Mouse (Mus musculus) midbrain, embryonic 12.5 days (tissue): ENCODE data around the gene Phb2. TPM values are rescaled to one million over a fixed set of nuclear protein-coding genes. Genes with fewer than 3 reads are reported as not detected.

Source experiments
- ATAC-seq: fragments of 200-750 bp; cut with Nextera tagmentation; 2 replicates; pipeline ENCODE4 v1.8.0; 2017; ENCODE audit warnings: low read depth, moderate TSS enrichment, moderate library complexity; ENCODE audit not compliant: low FRiP score
- H3K27ac ChIP-seq: fragments of 300-500 bp; sonication (generic); replicated peaks from 2 replicates; pipeline ENCODE4 v1.5.1; 2016; ENCODE audit warnings: mild to moderate bottlenecking
- H3K27me3 ChIP-seq: fragments of 300-500 bp; sonication (generic); 2 replicates; pipeline ENCODE4 v1.6.1; 2016; ENCODE audit warnings: mild to moderate bottlenecking
- H3K36me3 ChIP-seq: fragments of 300-500 bp; sonication (generic); 2 replicates; pipeline ENCODE4 v1.6.1; 2016
- H3K4me1 ChIP-seq: fragments of 300-500 bp; sonication (generic); 2 replicates; pipeline ENCODE4 v1.6.1; 2016
- H3K4me2 ChIP-seq: fragments of 300-500 bp; sonication (generic); replicated peaks from 2 replicates; pipeline ENCODE4 v1.6.1; 2016; ENCODE audit warnings: mild to moderate bottlenecking, moderate library complexity
- H3K4me3 ChIP-seq: fragments of 300-500 bp; sonication (generic); 2 replicates; pipeline ENCODE4 v1.5.1; 2016; ENCODE audit warnings: mild to moderate bottlenecking
- H3K9ac ChIP-seq: fragments of 300-500 bp; sonication (generic); replicated peaks from 2 replicates; pipeline ENCODE4 v1.6.1; 2016; ENCODE audit warnings: mild to moderate bottlenecking, moderate library complexity
- H3K9me3 ChIP-seq: fragments of 300-500 bp; sonication (generic); 2 replicates; pipeline ENCODE4 v1.6.1; 2016; ENCODE audit warnings: mild to moderate bottlenecking
- WGBS: fragments of 180-500 bp; shearing (Covaris S2); methylation state at CpG from one replicate; pipeline ENCODE4 v1.1.7; 2016; 5-methylcytosine and 5-hydroxymethylcytosine counted together
- polyA plus RNA-seq: library from polyadenylated mRNA; unstranded; fragments of >200 nt; fragmentation: Nextera tagmentation; extraction: Ambion mirVana; gene quantifications from 2 replicates; pipeline ENCODE4 v1.2.1, GENCODE M21; 2016

Phb2 gene
- polyA plus RNA-seq: 308 and 315 TPM in 2 replicates

- Histone ChIP-seq H3K9ac (peak within 1 kb of the TSS; percentile 94), H3K9me3 (no peaks in the 10 kb centered on the region), H3K27ac (peak within 1 kb of the TSS; percentile 80), H3K36me3 (peaks cover 48% of the 10 kb centered on the region), H3K4me3 (peak within 1 kb of the TSS; percentile 96), H3K4me2 (peak within 1 kb of the TSS; percentile 97), H3K27me3 (no peaks in the 10 kb centered on the region), H3K4me1 (peaks cover 32% of the 10 kb centered on the region)
- ATAC-seq: peak; percentile 96
- WGBS: under 1% methylated on average over 76 of the region's 76 CpGs
Observed at GRCm38 (mm10) chr6:124711824-124712782, at the start of gene Phb2, which contains the start of gene Emg1. TSS of gene Phb2 (plus strand) at chr6:124712336. TSS of gene Emg1 (minus strand) at chr6:124712178.

GRCm38 (mm10) chr6:124662477-124663423, 49.4 kb upstream of the Phb2 start, which contains the start of gene Lpcat3:
TSS of gene Lpcat3 (plus strand) at chr6:124663027.
- Histone ChIP-seq H3K27me3 (no peaks in the 10 kb centered on the region), H3K4me2 (peak within 1 kb of the TSS; percentile 58), H3K4me1 (peaks cover 5% of the 10 kb centered on the region), H3K9me3 (no peaks in the 10 kb centered on the region), H3K27ac (peak within 1 kb of the TSS; percentile 70), H3K4me3 (peak within 1 kb of the TSS; percentile 64), H3K36me3 (no peaks in the 10 kb centered on the region), H3K9ac (peak within 1 kb of the TSS; percentile 60)
- peak; percentile 98 for ATAC-seq
- under 1% methylated on average over 84 of the region's 87 CpGs for WGBS

- H3K36me3 ChIP-seq: no peaks in the 10 kb centered on the region
- no peaks in the 10 kb centered on the region for H3K9me3 ChIP-seq
- peak overlapping the region; percentile 60 for H3K9ac ChIP-seq
- peak overlapping the region; percentile 58 for H3K4me2 ChIP-seq
- 19% methylated on average over 13 of the region's 13 CpGs for WGBS
- ATAC-seq: no peak
- H3K27ac ChIP-seq: peak overlapping the region; percentile 70
- H3K4me1 ChIP-seq: peaks cover 5% of the 10 kb centered on the region
- peak overlapping the region; percentile 64 for H3K4me3 ChIP-seq
- H3K27me3 ChIP-seq: no peaks in the 10 kb centered on the region
Observed at GRCm38 (mm10) chr6:124663424-124663795, 48.7 kb upstream of the Phb2 start.

- Histone ChIP-seq H3K9ac (no peak overlapping the region), H3K9me3 (no peaks in the 10 kb centered on the region), H3K4me2 (no peak overlapping the region), H3K27me3 (no peaks in the 10 kb centered on the region), H3K4me1 (peaks cover 5% of the 10 kb centered on the region), H3K36me3 (no peaks in the 10 kb centered on the region), H3K4me3 (no peak overlapping the region), H3K27ac (no peak overlapping the region)
- no peak for ATAC-seq
- WGBS: 92% methylated on average over 7 of the region's 7 CpGs
Observed at GRCm38 (mm10) chr6:124664256-124664655, 47.9 kb upstream of the Phb2 start.

- H3K4me1 ChIP-seq: peaks cover 5% of the 10 kb centered on the region
- no peak for ATAC-seq
- 96% methylated on average over 10 of the region's 10 CpGs for WGBS
Observed at GRCm38 (mm10) chr6:124665011-124665410, 47.1 kb upstream of the Phb2 start.

GRCm38 (mm10) chr6:124669234-124669859, 42.8 kb upstream of the Phb2 start:
- H3K27ac ChIP-seq: no peak overlapping the region
- H3K9me3 ChIP-seq: no peaks in the 10 kb centered on the region
- H3K9ac ChIP-seq: no peak overlapping the region
- WGBS: 88% methylated on average over 11 of the region's 11 CpGs
- no peak overlapping the region for H3K4me2 ChIP-seq
- no peak for ATAC-seq
- H3K4me1 ChIP-seq: no peaks in the 10 kb centered on the region; the same call in 1 of the 2 replicates
- no peaks in the 10 kb centered on the region for H3K27me3 ChIP-seq
- H3K36me3 ChIP-seq: no peaks in the 10 kb centered on the region
- H3K4me3 ChIP-seq: no peak overlapping the region

More at GRCm38 (mm10) chr6:124665011-124665410, 47.1 kb upstream of the Phb2 start:
- Histone ChIP-seq H3K9me3 (no peaks in the 10 kb centered on the region), H3K4me3 (no peak overlapping the region), H3K36me3 (no peaks in the 10 kb centered on the region), H3K27me3 (no peaks in the 10 kb centered on the region), H3K9ac (no peak overlapping the region), H3K27ac (no peak overlapping the region), H3K4me2 (no peak overlapping the region)

- Histone ChIP-seq H3K9ac (no peak overlapping the region), H3K27me3 (no peaks in the 10 kb centered on the region), H3K4me2 (no peak overlapping the region), H3K27ac (no peak overlapping the region), H3K4me3 (no peak overlapping the region), H3K4me1 (no peaks in the 10 kb centered on the region; the same call in 1 of the 2 replicates), H3K36me3 (no peaks in the 10 kb centered on the region), H3K9me3 (no peaks in the 10 kb centered on the region)
- ATAC-seq: no peak
- 91% methylated on average over 7 of the region's 7 CpGs for WGBS
Observed at GRCm38 (mm10) chr6:124670281-124670900, 41.7 kb upstream of the Phb2 start.

GRCm38 (mm10) chr6:124672100-124672499, 40.0 kb upstream of the Phb2 start:
- no peaks in the 10 kb centered on the region for H3K9me3 ChIP-seq
- 76% methylated on average over 6 of the region's 6 CpGs for WGBS
- H3K27ac ChIP-seq: no peak overlapping the region
- H3K4me2 ChIP-seq: no peak overlapping the region
- no peak overlapping the region for H3K9ac ChIP-seq
- no peaks in the 10 kb centered on the region for H3K36me3 ChIP-seq
- H3K4me3 ChIP-seq: no peak overlapping the region
- no peaks in the 10 kb centered on the region; the same call in 1 of the 2 replicates for H3K4me1 ChIP-seq
- H3K27me3 ChIP-seq: no peaks in the 10 kb centered on the region
- no peak for ATAC-seq

- Histone ChIP-seq H3K36me3 (no peaks in the 10 kb centered on the region), H3K9ac (no peak overlapping the region), H3K4me3 (no peak overlapping the region), H3K4me2 (no peak overlapping the region), H3K27ac (no peak overlapping the region), H3K4me1 (no peaks in the 10 kb centered on the region; the same call in 1 of the 2 replicates), H3K9me3 (no peaks in the 10 kb centered on the region), H3K27me3 (no peaks in the 10 kb centered on the region)
- ATAC-seq: no peak
- 91% methylated on average over 9 of the region's 9 CpGs for WGBS
Observed at GRCm38 (mm10) chr6:124673619-124674018, 38.5 kb upstream of the Phb2 start.

GRCm38 (mm10) chr6:124674591-124674990, 37.5 kb upstream of the Phb2 start:
- Histone ChIP-seq H3K4me1 (no peaks in the 10 kb centered on the region; the same call in 1 of the 2 replicates), H3K36me3 (no peaks in the 10 kb centered on the region), H3K9ac (no peak overlapping the region), H3K4me2 (no peak overlapping the region), H3K27me3 (no peaks in the 10 kb centered on the region), H3K9me3 (no peaks in the 10 kb centered on the region), H3K4me3 (no peak overlapping the region), H3K27ac (no peak overlapping the region)
- 96% methylated on average over 7 of the region's 7 CpGs for WGBS
- no peak for ATAC-seq

- no peaks in the 10 kb centered on the region; the same call in 1 of the 2 replicates for H3K4me1 ChIP-seq
- ATAC-seq: no peak
- H3K36me3 ChIP-seq: no peaks in the 10 kb centered on the region
- H3K4me3 ChIP-seq: no peak overlapping the region
- no peak overlapping the region for H3K4me2 ChIP-seq
- H3K9me3 ChIP-seq: no peaks in the 10 kb centered on the region
- H3K27ac ChIP-seq: no peak overlapping the region
- 86% methylated on average over 6 of the region's 6 CpGs for WGBS
- H3K27me3 ChIP-seq: no peaks in the 10 kb centered on the region
- H3K9ac ChIP-seq: no peak overlapping the region
Observed at GRCm38 (mm10) chr6:124676171-124676570, 36.0 kb upstream of the Phb2 start.
